Mouse (Mus musculus) v-Abl transformed pro-B cells (cell line): ENCODE results near the gene Galnt11.
"Not testable (repeated sequence)": the region's sequence is repeated elsewhere in the genome, so short reads cannot be mapped to it uniquely, and the experiment has no call there.

Source experiments
- in situ Hi-C, 2 experiments: fragments of 400-800 bp; cut with MboI; formaldehyde crosslinking; loops; one replicate each; pipeline ENCODE4 v1.15.1; 2025; ENCODE audit not compliant: unreplicated experiment in 2 of 2

Galnt11 gene

GRCm38 (mm10) chr5:25221604-25222003 lies at the start of gene Galnt11:
Galnt11 (plus strand) TSS chr5:25221904.
- in situ Hi-C loops, result no loop called here

DNA sequence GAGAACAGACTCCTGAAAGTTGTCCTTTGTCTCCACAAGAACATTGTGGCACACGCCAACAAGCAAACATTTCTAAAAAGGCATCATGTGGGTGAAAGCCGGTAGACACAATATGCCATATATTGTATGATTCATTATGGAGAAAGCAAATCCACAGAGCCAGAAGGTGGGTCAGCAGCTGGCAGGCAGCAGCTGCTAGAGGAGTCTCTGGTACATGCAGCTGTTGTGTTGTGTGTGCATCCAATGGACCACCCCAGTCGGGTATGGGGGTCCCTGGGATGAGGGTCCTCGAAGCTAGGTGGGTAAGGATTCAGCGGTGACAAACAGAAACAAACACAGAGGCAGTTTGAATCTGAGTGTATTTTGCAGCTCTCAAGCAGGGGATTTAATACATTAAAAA lies 43.8 kb upstream of the Galnt11 start:
- in situ Hi-C loops, result not testable (repeated sequence)

- in situ Hi-C loops, result not testable (repeated sequence)
Measured at GRCm38 (mm10) chr5:25178543-25178942, 43.2 kb upstream of the Galnt11 start.

DNA sequence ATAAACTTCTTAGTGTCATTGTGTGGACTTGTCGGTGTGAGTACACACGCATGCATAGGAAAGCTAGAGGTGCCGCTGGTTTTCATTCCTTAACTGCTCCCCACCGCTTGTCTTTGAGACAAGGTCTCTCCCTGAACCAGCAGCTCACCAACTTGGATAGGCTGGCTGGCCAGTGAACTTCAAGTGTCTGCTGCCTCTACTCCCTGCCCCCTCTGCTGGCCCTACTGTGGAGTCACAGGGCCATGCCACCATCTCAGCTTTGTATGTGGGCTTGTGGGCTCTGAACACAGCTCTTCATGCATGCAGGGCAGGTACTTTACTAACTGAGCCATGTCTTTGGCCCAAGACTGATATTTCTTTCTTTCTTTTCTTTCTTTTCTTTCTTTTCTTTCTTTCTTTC lies 42.4 kb upstream of the Galnt11 start:
- in situ Hi-C loops, result no loop called here

GRCm38 (mm10) chr5:25179936-25180488 lies 41.7 kb upstream of the Galnt11 start:
- in situ Hi-C loops, result loop anchor here in 1 of 2 experiments (10.0 kb wide), 2 partner anchors 155 to 645 kb away; no protein-coding TSS in a partner anchor

GRCm38 (mm10) chr5:25181004-25181531 lies 40.6 kb upstream of the Galnt11 start, which contains the start of gene Galntl5:
Galntl5 (plus strand) TSS chr5:25181460.
- in situ Hi-C loops, result loop anchor here in 1 of 2 experiments (10.0 kb wide), 2 partner anchors 156 to 644 kb away; no protein-coding TSS in a partner anchor

GRCm38 (mm10) chr5:25183595-25183994 lies 38.1 kb upstream of the Galnt11 start:
- in situ Hi-C loops, result loop anchor here in 1 of 2 experiments (10.0 kb wide), 2 partner anchors 159 to 641 kb away; no protein-coding TSS in a partner anchor

GRCm38 (mm10) chr5:25184594-25184993 lies 37.1 kb upstream of the Galnt11 start:
- in situ Hi-C loops, result loop anchor here in 1 of 2 experiments (10.0 kb wide), 2 partner anchors 160 to 640 kb away; no protein-coding TSS in a partner anchor

- in situ Hi-C loops, result loop anchor here in 1 of 2 experiments (10.0 kb wide), 2 partner anchors 163 to 637 kb away; no protein-coding TSS in a partner anchor
Measured at GRCm38 (mm10) chr5:25187727-25188126, 34.0 kb upstream of the Galnt11 start.

- in situ Hi-C loops, result loop anchor here in 1 of 2 experiments (10.0 kb wide), 2 partner anchors 164 to 636 kb away; no protein-coding TSS in a partner anchor
Measured at GRCm38 (mm10) chr5:25188802-25189201, 32.9 kb upstream of the Galnt11 start.

DNA sequence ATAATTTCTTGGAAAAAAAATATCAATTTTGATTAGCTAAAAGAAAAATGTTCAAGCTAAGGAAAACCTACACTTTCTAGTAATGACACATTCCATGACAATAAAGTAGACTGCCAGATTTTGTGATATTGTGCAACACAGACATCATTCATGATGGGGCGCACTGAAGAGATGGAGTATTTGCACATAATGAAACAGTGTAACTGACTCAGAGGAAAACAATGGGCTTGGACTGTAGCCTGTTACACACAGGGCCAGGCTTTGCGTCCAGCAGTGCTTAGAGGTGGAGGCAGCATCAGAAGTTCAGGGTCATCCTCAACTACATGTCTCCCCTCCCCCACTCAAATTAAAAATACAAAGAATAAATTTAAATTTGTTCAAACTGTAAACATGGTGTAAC lies 31.2 kb upstream of the Galnt11 start:
- in situ Hi-C loops, result no loop called here

GRCm38 (mm10) chr5:25211872-25212271 lies 9.8 kb upstream of the Galnt11 start:
- in situ Hi-C loops, result no loop called here

- in situ Hi-C loops, result not testable (repeated sequence)
Measured at GRCm38 (mm10) chr5:25213216-25213615, 8.5 kb upstream of the Galnt11 start.

DNA sequence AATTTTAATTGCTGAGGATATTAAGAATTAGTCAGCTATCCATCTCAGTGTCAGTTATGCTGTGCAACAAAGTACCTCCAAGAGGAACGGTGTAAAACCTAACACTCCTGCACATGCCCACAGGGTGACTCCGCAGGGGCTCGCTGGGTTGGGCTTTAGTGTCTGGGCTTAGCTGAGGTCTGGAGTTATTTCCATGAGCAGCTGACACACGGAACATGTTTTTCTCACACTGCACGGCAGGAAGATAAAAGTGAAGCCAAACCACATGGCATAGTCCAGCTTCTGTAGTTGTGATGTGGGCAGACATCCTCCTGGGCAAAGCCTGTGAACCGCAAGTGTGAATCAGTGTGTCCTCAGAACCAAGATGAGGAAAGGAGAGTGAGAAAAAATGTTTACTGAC lies 6.7 kb upstream of the Galnt11 start:
- in situ Hi-C loops, result no loop called here

DNA sequence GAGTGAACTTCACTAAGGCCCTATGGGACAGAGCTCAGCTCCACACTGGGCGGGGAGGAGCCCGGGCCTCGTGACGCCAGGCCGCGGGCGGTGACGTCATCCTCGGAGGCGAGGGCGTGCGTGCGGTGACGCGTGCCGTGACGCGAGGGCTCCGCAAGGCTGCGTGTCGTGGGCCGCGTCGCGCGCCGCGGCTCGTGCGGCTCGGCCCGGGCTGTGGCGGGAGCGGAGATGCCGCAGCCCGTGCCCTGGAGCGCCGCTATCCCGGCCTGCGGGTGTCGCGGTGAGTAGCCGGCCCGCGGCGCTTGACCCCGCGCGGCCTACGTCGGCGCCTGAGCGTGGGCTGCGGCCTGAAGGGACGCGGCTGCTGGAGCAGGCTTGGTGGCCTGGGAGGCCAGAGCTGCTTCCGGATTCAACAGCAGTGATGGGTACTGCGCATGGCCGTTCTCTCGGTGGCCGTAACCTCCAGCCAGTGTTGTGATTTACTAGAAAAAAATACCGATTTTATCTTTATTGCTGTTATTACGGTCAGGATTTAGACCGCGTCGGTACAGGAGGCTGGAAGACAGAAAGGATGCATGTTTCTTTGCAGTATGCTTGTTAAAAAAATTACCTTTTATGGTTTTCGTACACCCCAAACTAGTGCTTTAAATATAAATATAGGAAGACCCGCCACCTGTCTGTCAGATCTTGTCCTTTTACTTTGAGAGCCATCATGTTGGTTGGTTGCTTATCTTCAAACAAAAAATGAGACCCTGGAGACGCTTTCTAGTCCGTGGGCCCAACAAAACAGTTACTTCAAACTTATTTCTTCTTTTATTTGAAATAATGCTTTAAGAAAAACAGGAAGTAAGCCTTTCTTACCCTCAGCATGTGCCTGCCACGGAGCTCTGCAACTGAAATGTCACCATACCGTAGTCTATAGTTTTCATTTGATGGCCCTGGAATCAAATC lies 1.3 kb downstream of the Galnt11 start, which contains the start of gene E130116L18Rik:
Gene E130116L18Rik (minus strand): TSS at position 402 of the 951 bp plus-strand sequence.
- in situ Hi-C loops, result no loop called here

GRCm38 (mm10) chr5:25224377-25224776 lies 2.7 kb downstream of the Galnt11 start:
- in situ Hi-C loops, result not testable (repeated sequence)

DNA sequence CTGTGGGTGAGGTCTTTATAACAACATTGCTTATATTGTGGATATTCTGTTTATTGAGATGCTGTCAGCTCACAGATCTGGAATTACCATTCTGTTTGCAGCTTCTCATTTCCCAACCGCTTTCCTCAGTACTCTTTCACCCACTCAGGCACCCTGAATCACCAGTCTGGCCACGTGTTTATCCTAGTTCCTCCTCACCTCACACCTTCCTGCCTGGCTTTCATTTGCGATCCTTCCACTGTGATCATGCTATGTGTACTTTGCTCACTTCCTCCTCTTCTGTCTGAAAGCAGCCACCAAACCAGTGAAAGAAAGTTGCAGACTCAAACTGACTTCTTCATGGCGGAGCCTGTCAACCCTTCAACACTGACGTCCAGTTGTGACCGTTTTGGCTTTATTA lies 21.4 kb downstream of the Galnt11 start:
- in situ Hi-C loops, result no loop called here

DNA sequence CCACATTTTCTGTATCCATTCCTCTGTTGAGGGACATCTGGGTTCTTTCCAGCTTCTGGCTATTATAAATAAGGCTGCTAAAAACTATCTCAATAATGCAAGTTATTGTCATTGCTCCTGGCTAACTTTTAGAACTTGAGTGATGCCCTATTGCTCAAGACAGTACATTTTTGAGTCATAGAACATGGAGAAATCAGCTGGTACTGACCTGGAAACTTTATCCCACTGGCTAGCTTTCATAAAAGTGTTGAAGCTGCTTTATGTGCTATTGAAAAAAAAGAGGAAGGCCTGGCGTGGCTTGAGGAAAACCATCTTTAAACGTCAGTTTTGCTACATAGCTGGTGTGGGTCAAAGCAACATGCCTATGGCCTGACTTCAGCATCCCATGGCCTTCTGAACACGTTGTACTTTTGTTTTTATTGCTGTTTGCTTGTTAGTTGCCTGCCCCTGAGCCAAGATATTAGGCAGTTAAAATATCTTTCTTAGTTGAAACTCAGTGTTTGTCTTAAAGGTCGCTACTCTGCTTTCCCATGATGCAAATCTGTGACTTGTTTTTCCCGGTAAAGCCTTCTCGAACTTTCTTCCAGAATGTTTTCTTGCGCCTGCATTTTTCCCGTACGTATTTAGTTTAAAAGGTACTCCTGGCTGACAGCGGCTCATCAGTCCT lies 24.2 kb downstream of the Galnt11 start:
- in situ Hi-C loops, result no loop called here

- in situ Hi-C loops, result no loop called here
Measured at GRCm38 (mm10) chr5:25246473-25246865, 24.8 kb downstream of the Galnt11 start.

DNA sequence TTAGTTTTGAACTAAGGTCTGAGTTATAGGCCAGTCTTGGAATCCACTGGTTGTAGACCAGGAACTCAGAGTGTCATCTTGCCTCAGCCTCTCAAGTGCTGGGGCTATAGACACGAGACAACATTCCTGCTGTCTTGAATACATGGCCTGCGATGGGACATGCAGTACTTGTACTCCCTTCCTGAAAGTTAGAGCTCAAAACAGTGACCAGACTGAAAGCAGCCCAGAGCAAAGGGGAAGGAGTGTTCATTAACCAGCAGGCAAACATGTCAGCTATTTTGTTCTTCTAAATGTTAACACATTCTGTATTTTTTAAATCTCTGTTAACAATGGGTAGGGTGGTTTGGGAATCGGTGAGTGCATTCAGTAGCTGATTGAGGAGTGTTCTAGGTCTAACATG lies 25.3 kb downstream of the Galnt11 start:
- in situ Hi-C loops, result no loop called here
